Mouse (Mus musculus) skeletal muscle tissue, postnatal 0 days (tissue): ENCODE results near the gene Cyp3a11. TPM values are rescaled to one million over a fixed set of nuclear protein-coding genes. Genes with fewer than 3 reads are reported as not detected.

Experiments used
- polyA plus RNA-seq: library from polyadenylated mRNA; unstranded; fragments of >200 nt; fragmentation: Nextera tagmentation; extraction: Ambion mirVana; gene quantifications from 2 replicates; pipeline ENCODE4 v1.2.1, GENCODE M21; 2015

Cyp3a11 gene
- 0.28 and 0.46 TPM in 2 replicates for polyA plus RNA-seq

GRCm38 (mm10) chr5:145879688-145880087, at the start of gene Cyp3a11:
TSS of gene Cyp3a11 (minus strand) at chr5:145879964.

GRCm38 (mm10) chr5:145805796-145806195, 74.0 kb downstream of the Cyp3a11 start, which contains the start of gene Cyp3a44:
TSS of gene Cyp3a44 (minus strand) at chr5:145805874.

Other genes starting within 250 kb of the Cyp3a11 start
- gene Cyp3a41a, start 159.8 kb downstream of the Cyp3a11 start, polyA plus RNA-seq: 0.06 TPM in 1 of 2 replicates, not detected in the other
- gene Cyp3a44, start 74.1 kb downstream of the Cyp3a11 start, polyA plus RNA-seq: 0.08 and 0.09 TPM in 2 replicates
- gene Cyp3a25, start 129.7 kb upstream of the Cyp3a11 start, polyA plus RNA-seq: 0.23 and 0.35 TPM in 2 replicates
- not detected in 2 replicates for gene Cyp3a59, start 199.3 kb upstream of the Cyp3a11 start, polyA plus RNA-seq